Mouse (Mus musculus): ENCODE results near the gene Gm20877. TPM values are rescaled to one million over a fixed set of nuclear protein-coding genes. Genes with fewer than 3 reads are reported as not detected.
"Not testable (repeated sequence)": the region's sequence is repeated elsewhere in the genome, so short reads cannot be mapped to it uniquely, and the experiment has no call there.

Gm20877 gene
- not detected in 2 replicates for polyA plus RNA-seq (2014; fragmentation: Nextera tagmentation; extraction: Ambion mirVana)

DNA sequence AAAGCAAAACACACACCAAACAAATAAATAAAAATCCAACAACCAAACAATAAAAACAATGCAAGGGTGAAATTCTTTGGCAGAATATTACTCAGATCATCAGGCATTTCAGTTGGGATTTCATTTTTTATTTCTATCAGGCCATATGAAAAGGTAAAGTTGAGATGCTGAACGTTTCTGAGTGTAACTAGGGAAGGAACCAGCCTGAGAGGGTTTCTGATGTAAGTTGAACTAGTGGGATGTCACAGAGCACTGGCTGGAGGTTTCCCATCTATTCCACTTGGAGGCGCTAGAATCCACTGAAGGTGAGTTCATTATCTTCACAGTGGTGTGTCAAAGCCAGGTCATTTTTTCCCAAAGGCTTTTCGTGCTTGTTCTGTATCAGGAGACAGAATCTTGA, at the start of gene Gm20877:
Gene Gm20877, plus strand, starts transcription at position 301 of the 400 bp plus-strand sequence.
- not testable (repeated sequence) for H3K4me1 ChIP-seq (ENCODE audit: control insufficient read depth, insufficient read depth, low read length); H3K27me3 ChIP-seq (replicated peaks; ENCODE audit: control insufficient read depth, insufficient read depth, low read length); H3K9ac ChIP-seq (ENCODE audit: low read length); H3K4me2 ChIP-seq (ENCODE audit: low read length); H3K27ac ChIP-seq (ENCODE audit: low read depth, low read length); H3K4me3 ChIP-seq (ENCODE audit: low read depth, low read length); H3K36me3 ChIP-seq (ENCODE audit: control insufficient read depth, insufficient read depth, low read length); ATAC-seq; DNase-seq (ENCODE audit: low spot score); H3K9me3 ChIP-seq (replicated peaks; ENCODE audit: control insufficient read depth, low read length)
- no CpG with 5 or more reads among the region's 3 CpGs for WGBS

Measured in forebrain, embryonic 14.5 days (tissue).